Mouse (Mus musculus): Measurements from ENCODE around the gene Baz2b. TPM values are rescaled to one million over a fixed set of nuclear protein-coding genes. Genes with fewer than 3 reads are reported as not detected.
"Not testable (repeated sequence)": the region's sequence is repeated elsewhere in the genome, so short reads cannot be mapped to it uniquely, and the experiment has no call there.

The Baz2b gene
- total RNA-seq, 2 experiments from 2014 or later = 53.0 to 56.7 TPM

- intact Hi-C loops (cut with DNase I) = no loop called here
- DNase-seq (ENCODE audit: extremely low spot score in 1 of 2, low spot score in 2 of 2) = no peak
These were observed 132.8 kb downstream of the Baz2b start for GRCm38 (mm10) chr2:60076800-60077199.

GRCm38 (mm10) chr2:60076025-60076424 lies 133.6 kb downstream of the Baz2b start:
- intact Hi-C loops (cut with DNase I) = no loop called here
- no peak for DNase-seq (ENCODE audit: extremely low spot score in 1 of 2, low spot score in 2 of 2)

GRCm38 (mm10) chr2:60073798-60074197 lies 135.8 kb downstream of the Baz2b start:
- intact Hi-C loops (cut with DNase I); DNase-seq (ENCODE audit: extremely low spot score in 1 of 2, low spot score in 2 of 2): not testable (repeated sequence)

- DNase-seq (ENCODE audit: extremely low spot score in 1 of 2, low spot score in 2 of 2) = no peak
- intact Hi-C loops (cut with DNase I) = no loop called here
These were observed 137.8 kb downstream of the Baz2b start for GRCm38 (mm10) chr2:60071813-60072212.

GRCm38 (mm10) chr2:60070938-60071337 lies 138.7 kb downstream of the Baz2b start:
- intact Hi-C loops (cut with DNase I) = no loop called here

GRCm38 (mm10) chr2:60068468-60068867 lies 141.2 kb downstream of the Baz2b start:
- DNase-seq (ENCODE audit: extremely low spot score in 1 of 2, low spot score in 2 of 2) = no peak
- intact Hi-C loops (cut with DNase I) = no loop called here

More at GRCm38 (mm10) chr2:60070938-60071337, 138.7 kb downstream of the Baz2b start:
- DNase-seq (ENCODE audit: extremely low spot score in 1 of 2, low spot score in 2 of 2) = no peak

- intact Hi-C loops (cut with DNase I) = no loop called here
- no peak for DNase-seq (ENCODE audit: extremely low spot score in 1 of 2, low spot score in 2 of 2)
These were observed 144.2 kb downstream of the Baz2b start for GRCm38 (mm10) chr2:60065415-60065814.

GRCm38 (mm10) chr2:60060185-60060775 lies 149.4 kb downstream of the Baz2b start:
- intact Hi-C loops (cut with DNase I) = no loop called here
- no peak for DNase-seq (ENCODE audit: extremely low spot score in 1 of 2, low spot score in 2 of 2)

- DNase-seq (ENCODE audit: extremely low spot score in 1 of 2, low spot score in 2 of 2) = no peak
- intact Hi-C loops (cut with DNase I) = loop anchor here (10.0 kb wide), 1 partner anchor 146 kb away; the partner anchor contains the start of genes Baz2b and March7
These were observed 150.3 kb downstream of the Baz2b start for GRCm38 (mm10) chr2:60059300-60059699.

- intact Hi-C loops (cut with DNase I) = loop anchor here (10.0 kb wide), 1 partner anchor 149 kb away; the partner anchor contains the start of genes Baz2b and March7
These were observed 153.6 kb downstream of the Baz2b start for GRCm38 (mm10) chr2:60056043-60056442.

GRCm38 (mm10) chr2:60054808-60055535 lies 154.7 kb downstream of the Baz2b start:
- intact Hi-C loops (cut with DNase I) = loop anchor here (10.0 kb wide), 1 partner anchor 150 kb away; the partner anchor contains the start of genes Baz2b and March7
- DNase-seq (ENCODE audit: extremely low spot score in 1 of 2, low spot score in 2 of 2) = no peak

More at GRCm38 (mm10) chr2:60056043-60056442, 153.6 kb downstream of the Baz2b start:
- no peak for DNase-seq (ENCODE audit: extremely low spot score in 1 of 2, low spot score in 2 of 2)

- DNase-seq (ENCODE audit: extremely low spot score in 1 of 2, low spot score in 2 of 2) = no peak
These were observed 156.2 kb downstream of the Baz2b start for GRCm38 (mm10) chr2:60053222-60054010.

GRCm38 (mm10) chr2:60050667-60051460 lies 158.8 kb downstream of the Baz2b start:
- no peak for DNase-seq (ENCODE audit: extremely low spot score in 1 of 2, low spot score in 2 of 2)
- intact Hi-C loops (cut with DNase I) = loop anchor here (10.0 kb wide), 1 partner anchor 154 kb away; the partner anchor contains the start of genes Baz2b and March7

More at GRCm38 (mm10) chr2:60053222-60054010, 156.2 kb downstream of the Baz2b start:
- intact Hi-C loops (cut with DNase I) = loop anchor here (10.0 kb wide), 1 partner anchor 151 kb away; the partner anchor contains the start of genes Baz2b and March7

- intact Hi-C loops (cut with DNase I) = loop anchor here (10.0 kb wide), 1 partner anchor 155 kb away; the partner anchor contains the start of genes Baz2b and March7
These were observed 159.8 kb downstream of the Baz2b start for GRCm38 (mm10) chr2:60049889-60050288.

GRCm38 (mm10) chr2:60049351-60049750 lies 160.3 kb downstream of the Baz2b start:
- intact Hi-C loops (cut with DNase I) = no loop called here
- DNase-seq (ENCODE audit: extremely low spot score in 1 of 2, low spot score in 2 of 2) = no peak

More at GRCm38 (mm10) chr2:60049889-60050288, 159.8 kb downstream of the Baz2b start:
- DNase-seq (ENCODE audit: extremely low spot score in 1 of 2, low spot score in 2 of 2) = no peak

- intact Hi-C loops (cut with DNase I) = no loop called here
- no peak for DNase-seq (ENCODE audit: extremely low spot score in 1 of 2, low spot score in 2 of 2)
These were observed 163.6 kb downstream of the Baz2b start for GRCm38 (mm10) chr2:60045995-60046394.

- intact Hi-C loops (cut with DNase I) = no loop called here
These were observed 164.7 kb downstream of the Baz2b start for GRCm38 (mm10) chr2:60044988-60045387.

GRCm38 (mm10) chr2:60044540-60044939 lies 165.1 kb downstream of the Baz2b start:
- no peak for DNase-seq (ENCODE audit: extremely low spot score in 1 of 2, low spot score in 2 of 2)

More at GRCm38 (mm10) chr2:60044988-60045387, 164.7 kb downstream of the Baz2b start:
- DNase-seq (ENCODE audit: extremely low spot score in 1 of 2, low spot score in 2 of 2) = no peak

More at GRCm38 (mm10) chr2:60044540-60044939, 165.1 kb downstream of the Baz2b start:
- intact Hi-C loops (cut with DNase I) = no loop called here

All from left cerebral cortex, postnatal 10 days (tissue).